Mouse (Mus musculus) kidney, adult 2 months (tissue): ENCODE measurements around the gene Rtn4ip1. TPM values are rescaled to one million over a fixed set of nuclear protein-coding genes. Genes with fewer than 3 reads are reported as not detected.
A peak's percentile ranks its signal among the peaks of the same experiment; 100 is the strongest.

Experiments
- DNase-seq: peaks from one replicate; pipeline ENCODE4 v3.0.0; 2021
- H3K27ac ChIP-seq: fragments of 200-500 bp; 2 replicates; pipeline ENCODE4 v1.5.1; 2012; ENCODE audit warnings: low read depth, low read length, control low read depth, inconsistent platforms; ENCODE audit not compliant: insufficient read depth
- H3K27me3 ChIP-seq: fragments of 200-500 bp; replicated peaks from 2 replicates; pipeline ENCODE4 v1.6.1; 2012; ENCODE audit warnings: mild to moderate bottlenecking, moderate library complexity, low read length, inconsistent platforms; ENCODE audit not compliant: control insufficient read depth, insufficient read depth
- H3K36me3 ChIP-seq: fragments of 200-500 bp; 2 replicates; pipeline ENCODE4 v1.6.1; 2012; ENCODE audit warnings: mild to moderate bottlenecking, moderate library complexity, low read length, inconsistent platforms; ENCODE audit not compliant: control insufficient read depth, insufficient read depth
- H3K4me1 ChIP-seq: fragments of 200-500 bp; 2 replicates; pipeline ENCODE4 v1.6.1; 2011; ENCODE audit warnings: low read length; ENCODE audit not compliant: control insufficient read depth, insufficient read depth
- H3K4me3 ChIP-seq: fragments of 200-500 bp; 2 replicates; pipeline ENCODE4 v1.5.1; 2011; ENCODE audit warnings: mild to moderate bottlenecking, low read depth, low read length, control low read depth; ENCODE audit not compliant: insufficient read depth
- CTCF ChIP-seq: fragments of 200-500 bp; conservative IDR thresholded peaks from 2 replicates; pipeline ENCODE4 v1.5.1; 2011; ENCODE audit warnings: low read depth, mild to moderate bottlenecking, control low read depth, low read length, moderate library complexity, mixed read lengths; ENCODE audit not compliant: insufficient read depth, insufficient read length
- POLR2A ChIP-seq: fragments of 200-500 bp; IDR thresholded peaks from one replicate; pipeline ENCODE4 v1.6.1; 2011; ENCODE audit warnings: low read depth, low read length, control low read depth
- WGBS: fragments of 180-500 bp; shearing (Covaris S2); methylation state at CpG from one replicate; pipeline ENCODE4 v1.1.7; 2018; 5-methylcytosine and 5-hydroxymethylcytosine counted together
- polyA plus RNA-seq: library from polyadenylated mRNA; depleted of rRNA; stranded (reverse); fragments of >200 nt; gene quantifications from 2 replicates; pipeline ENCODE4 v1.2.3, GENCODE M21; 2012

The Rtn4ip1 gene
- polyA plus RNA-seq, 1 experiment, result 34.8 TPM

GRCm38 (mm10) chr10:43928596-43928995, 27.0 kb downstream of the Rtn4ip1 start:
- no peak for TF ChIP-seq CTCF
- no peak for TF ChIP-seq POLR2A
- 68% methylated on average over 5 of the region's 5 CpGs for WGBS
- Histone ChIP-seq H3K27me3 (no peaks in the 10 kb centered on the region), H3K27ac (no peak overlapping the region), H3K36me3 (no peaks in the 10 kb centered on the region), H3K4me3 (no peak overlapping the region), H3K4me1 (no peaks in the 10 kb centered on the region)
- peak; percentile 43 for DNase-seq

- Histone ChIP-seq H3K4me3 (no peak overlapping the region), H3K27me3 (no peaks in the 10 kb centered on the region), H3K27ac (no peak overlapping the region), H3K4me1 (peaks cover 7% of the 10 kb centered on the region), H3K36me3 (no peaks in the 10 kb centered on the region)
- 69% methylated on average over 6 of the region's 6 CpGs for WGBS
- peak; percentile 24 for DNase-seq
- TF ChIP-seq CTCF, result no peak
- TF ChIP-seq POLR2A, result no peak
These were observed 37.6 kb downstream of the Rtn4ip1 start for GRCm38 (mm10) chr10:43939136-43939662.

- Histone ChIP-seq H3K27ac (no peak overlapping the region), H3K4me3 (no peak overlapping the region), H3K4me1 (peaks cover 17% of the 10 kb centered on the region), H3K36me3 (no peaks in the 10 kb centered on the region), H3K27me3 (no peaks in the 10 kb centered on the region)
- 46% methylated on average over 4 of the region's 4 CpGs for WGBS
- TF ChIP-seq POLR2A, result no peak
- TF ChIP-seq CTCF, result no peak
- DNase-seq, result peak; percentile 60
These were observed 42.1 kb downstream of the Rtn4ip1 start for GRCm38 (mm10) chr10:43943736-43944135.

- TF ChIP-seq POLR2A, result no peak
- no peak for TF ChIP-seq CTCF
- peak; percentile 45 for DNase-seq
- H3K27ac ChIP-seq, result no peak overlapping the region
These were observed 43.8 kb downstream of the Rtn4ip1 start for GRCm38 (mm10) chr10:43945435-43945834.

GRCm38 (mm10) chr10:43953942-43954341, 52.3 kb downstream of the Rtn4ip1 start:
- Histone ChIP-seq H3K4me3 (no peak overlapping the region), H3K27me3 (no peaks in the 10 kb centered on the region), H3K4me1 (no peaks in the 10 kb centered on the region), H3K36me3 (no peaks in the 10 kb centered on the region), H3K27ac (no peak overlapping the region)
- TF ChIP-seq POLR2A (no peak), CTCF (peak; percentile 88)
- peak; percentile 54 for DNase-seq

More at GRCm38 (mm10) chr10:43945435-43945834, 43.8 kb downstream of the Rtn4ip1 start:
- Histone ChIP-seq H3K4me3 (no peak overlapping the region), H3K27me3 (no peaks in the 10 kb centered on the region), H3K4me1 (peaks cover 17% of the 10 kb centered on the region), H3K36me3 (no peaks in the 10 kb centered on the region)
- WGBS, result 42% methylated on average over 4 of the region's 4 CpGs

GRCm38 (mm10) chr10:43964943-43965342, 63.3 kb downstream of the Rtn4ip1 start:
- TF ChIP-seq POLR2A (no peak), CTCF (no peak)
- no peak overlapping the region for H3K27ac ChIP-seq
- no peak for DNase-seq
- H3K36me3 ChIP-seq, result no peaks in the 10 kb centered on the region
- peaks cover 4% of the 10 kb centered on the region; the same call in 1 of the 2 replicates for H3K4me1 ChIP-seq
- no peak overlapping the region for H3K4me3 ChIP-seq
- no peaks in the 10 kb centered on the region for H3K27me3 ChIP-seq
- 73% methylated on average over 2 of the region's 2 CpGs for WGBS

GRCm38 (mm10) chr10:43973244-43973643, 71.6 kb downstream of the Rtn4ip1 start:
- WGBS, result 41% methylated on average over 2 of the region's 2 CpGs
- no peak overlapping the region for H3K27ac ChIP-seq
- H3K4me1 ChIP-seq, result no peaks in the 10 kb centered on the region
- H3K36me3 ChIP-seq, result no peaks in the 10 kb centered on the region
- H3K4me3 ChIP-seq, result no peak overlapping the region
- no peak for DNase-seq
- H3K27me3 ChIP-seq, result no peaks in the 10 kb centered on the region
- no peak for TF ChIP-seq POLR2A
- TF ChIP-seq CTCF, result no peak

GRCm38 (mm10) chr10:43977353-43977752, 75.7 kb downstream of the Rtn4ip1 start:
- WGBS, result 35% methylated on average over 3 of the region's 3 CpGs
- H3K36me3 ChIP-seq, result no peaks in the 10 kb centered on the region
- no peaks in the 10 kb centered on the region for H3K27me3 ChIP-seq
- TF ChIP-seq CTCF, result no peak
- no peak for TF ChIP-seq POLR2A
- peak; percentile 81 for DNase-seq
- H3K27ac ChIP-seq, result no peak overlapping the region
- H3K4me1 ChIP-seq, result no peaks in the 10 kb centered on the region
- no peak overlapping the region for H3K4me3 ChIP-seq
